Mouse (Mus musculus) limb, embryonic 13.5 days (tissue): ENCODE measurements at regions not wholly inside any gene's neighbourhood (a gene's known extent, or its start where the extent isn't known, plus 50 kb on each side); places are given as distances from the start of the nearest gene placed in this dataset.
A peak's percentile ranks its signal among the peaks of the same experiment; 100 is the strongest.

ENCODE experiments used
- ATAC-seq: fragments of 200-750 bp; cut with Nextera tagmentation; 2 replicates; pipeline ENCODE4 v1.8.0; 2017; ENCODE audit warnings: low read depth, moderate number of reproducible peaks, moderate TSS enrichment; ENCODE audit not compliant: low FRiP score
- H3K27ac ChIP-seq: fragments of 300-500 bp; sonication (generic); 2 replicates; pipeline ENCODE4 v1.5.1; 2015; ENCODE audit warnings: inconsistent platforms, mild to moderate bottlenecking, moderate library complexity
- H3K27me3 ChIP-seq: fragments of 300-500 bp; sonication (generic); 2 replicates; pipeline ENCODE4 v1.6.1; 2015; ENCODE audit warnings: mild to moderate bottlenecking, inconsistent platforms
- H3K36me3 ChIP-seq: fragments of 300-500 bp; sonication (generic); 2 replicates; pipeline ENCODE4 v1.6.1; 2015; ENCODE audit warnings: inconsistent platforms, mild to moderate bottlenecking, moderate library complexity
- H3K4me1 ChIP-seq: fragments of 300-500 bp; sonication (generic); 2 replicates; pipeline ENCODE4 v1.6.1; 2015; ENCODE audit warnings: inconsistent platforms
- H3K4me2 ChIP-seq: fragments of 300-500 bp; sonication (generic); replicated peaks from 2 replicates; pipeline ENCODE4 v1.6.1; 2015; ENCODE audit warnings: inconsistent platforms, mild to moderate bottlenecking, moderate library complexity
- H3K4me3 ChIP-seq: fragments of 300-500 bp; sonication (generic); 2 replicates; pipeline ENCODE4 v1.5.1; 2015; ENCODE audit warnings: moderate library complexity, mild to moderate bottlenecking, inconsistent platforms
- H3K9ac ChIP-seq: fragments of 300-500 bp; sonication (generic); 2 replicates; pipeline ENCODE4 v1.6.1; 2015; ENCODE audit warnings: mild to moderate bottlenecking, inconsistent platforms
- H3K9me3 ChIP-seq: fragments of 300-500 bp; sonication (generic); 2 replicates; pipeline ENCODE4 v1.6.1; 2016; ENCODE audit warnings: inconsistent platforms
- WGBS: fragments of 180-500 bp; shearing (Covaris S2); methylation state at CpG from one replicate; pipeline ENCODE4 v1.1.7; 2015; 5-methylcytosine and 5-hydroxymethylcytosine counted together

GRCm38 (mm10) chr12:71725140-71725539 is 105.7 kb upstream of the Daam1 start:
- Histone ChIP-seq H3K4me2 (no peak overlapping the region), H3K4me1 (no peaks in the 10 kb centered on the region), H3K36me3 (no peaks in the 10 kb centered on the region), H3K27me3 (no peaks in the 10 kb centered on the region), H3K27ac (no peak overlapping the region), H3K9me3 (no peaks in the 10 kb centered on the region), H3K9ac (no peak overlapping the region), H3K4me3 (no peak overlapping the region)
- no peak for ATAC-seq
- WGBS: 49% methylated on average over 5 of the region's 5 CpGs

GRCm38 (mm10) chr12:71725713-71726336 is 105.1 kb upstream of the Daam1 start:
- H3K9me3 ChIP-seq: no peaks in the 10 kb centered on the region
- ATAC-seq: no peak
- WGBS: 49% methylated on average over 4 of the region's 4 CpGs
- H3K4me1 ChIP-seq: no peaks in the 10 kb centered on the region
- no peak overlapping the region for H3K27ac ChIP-seq
- H3K4me3 ChIP-seq: no peak overlapping the region
- no peak overlapping the region for H3K9ac ChIP-seq
- no peak overlapping the region for H3K4me2 ChIP-seq
- no peaks in the 10 kb centered on the region for H3K27me3 ChIP-seq
- no peaks in the 10 kb centered on the region for H3K36me3 ChIP-seq

GRCm38 (mm10) chr12:71743345-71743744 is 87.5 kb upstream of the Daam1 start:
- ATAC-seq: no peak
- H3K4me1 ChIP-seq: peaks cover 21% of the 10 kb centered on the region
- WGBS: 85% methylated on average over 2 of the region's 2 CpGs

DNA sequence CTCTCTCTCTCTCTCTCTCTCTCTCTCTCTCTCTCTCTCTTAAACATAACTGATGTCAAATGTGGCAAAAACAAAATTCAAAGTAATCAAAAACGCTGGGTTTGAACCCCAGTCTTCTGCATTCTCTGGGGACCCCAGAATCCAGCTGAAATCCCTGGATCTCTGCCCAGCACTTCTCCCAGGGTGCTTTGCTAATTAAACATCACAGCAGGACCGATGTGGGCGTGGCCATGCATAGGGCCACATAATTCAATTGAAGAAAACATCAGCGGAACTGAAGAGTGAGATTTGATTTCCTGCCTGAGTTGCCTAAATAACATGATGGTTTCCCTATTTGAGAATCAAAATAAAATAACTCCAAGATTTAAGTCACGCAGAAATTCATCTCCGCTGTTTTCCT is 84.9 kb upstream of the Daam1 start:
- peaks cover 33% of the 10 kb centered on the region for H3K4me1 ChIP-seq
- H3K4me3 ChIP-seq: no peak overlapping the region
- H3K4me2 ChIP-seq: no peak overlapping the region
- no peaks in the 10 kb centered on the region for H3K27me3 ChIP-seq
- H3K27ac ChIP-seq: no peak overlapping the region
- no peak overlapping the region for H3K9ac ChIP-seq
- H3K9me3 ChIP-seq: no peaks in the 10 kb centered on the region
- H3K36me3 ChIP-seq: no peaks in the 10 kb centered on the region
- 60% methylated on average over 6 of the region's 6 CpGs for WGBS
- ATAC-seq: no peak

More at GRCm38 (mm10) chr12:71743345-71743744, 87.5 kb upstream of the Daam1 start:
- no peaks in the 10 kb centered on the region for H3K27me3 ChIP-seq
- H3K27ac ChIP-seq: no peak overlapping the region
- H3K4me3 ChIP-seq: no peak overlapping the region
- H3K9me3 ChIP-seq: no peaks in the 10 kb centered on the region
- H3K36me3 ChIP-seq: no peaks in the 10 kb centered on the region
- H3K9ac ChIP-seq: no peak overlapping the region
- no peak overlapping the region for H3K4me2 ChIP-seq

DNA sequence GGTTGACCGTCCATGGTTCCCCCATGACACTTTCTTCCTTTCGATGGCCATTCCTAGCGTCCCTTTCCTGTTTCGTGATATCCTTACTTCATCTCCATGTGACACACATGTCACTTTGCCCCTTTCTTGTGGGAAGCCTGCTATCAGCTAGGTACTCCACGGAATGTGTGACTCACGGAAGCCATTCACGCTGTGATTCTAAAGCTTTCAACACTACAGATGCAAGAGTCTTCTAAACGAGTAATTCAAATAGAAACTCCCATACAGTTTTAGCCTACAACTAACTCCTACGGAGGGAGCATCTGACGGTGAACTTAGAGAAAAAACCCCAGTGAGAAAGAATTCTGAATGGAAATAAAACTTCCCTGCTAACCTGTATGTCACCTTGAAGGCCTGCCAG is 83.5 kb upstream of the Daam1 start:
- peak overlapping the region; percentile 52 for H3K27ac ChIP-seq
- peak overlapping the region; percentile 40 for H3K4me2 ChIP-seq

GRCm38 (mm10) chr12:71747831-71748368 is 83.0 kb upstream of the Daam1 start:
- Histone ChIP-seq H3K27me3 (no peaks in the 10 kb centered on the region), H3K4me3 (no peak overlapping the region), H3K4me1 (peaks cover 39% of the 10 kb centered on the region), H3K27ac (peak overlapping the region; percentile 52), H3K36me3 (no peaks in the 10 kb centered on the region), H3K4me2 (peak overlapping the region; percentile 40), H3K9me3 (no peaks in the 10 kb centered on the region), H3K9ac (no peak overlapping the region)
- WGBS: 56% methylated on average over 14 of the region's 14 CpGs
- no peak for ATAC-seq

More for the DNA sequence above, 83.5 kb upstream of the Daam1 start:
- WGBS: 90% methylated on average over 10 of the region's 10 CpGs
- H3K36me3 ChIP-seq: no peaks in the 10 kb centered on the region
- no peak overlapping the region for H3K9ac ChIP-seq
- no peaks in the 10 kb centered on the region for H3K27me3 ChIP-seq
- H3K4me3 ChIP-seq: no peak overlapping the region
- no peaks in the 10 kb centered on the region for H3K9me3 ChIP-seq
- peaks cover 34% of the 10 kb centered on the region for H3K4me1 ChIP-seq
- no peak for ATAC-seq

- Histone ChIP-seq H3K9me3 (no peaks in the 10 kb centered on the region), H3K4me3 (no peak overlapping the region), H3K36me3 (no peaks in the 10 kb centered on the region), H3K4me2 (peak overlapping the region; percentile 40), H3K4me1 (peaks cover 40% of the 10 kb centered on the region), H3K27me3 (no peaks in the 10 kb centered on the region), H3K27ac (peak overlapping the region; percentile 69; the same call in 1 of the 2 replicates), H3K9ac (no peak overlapping the region)
- ATAC-seq: peak; percentile 85
- WGBS: 25% methylated on average over 4 of the region's 4 CpGs
Measured at GRCm38 (mm10) chr12:71748731-71749130, 82.1 kb upstream of the Daam1 start.

DNA sequence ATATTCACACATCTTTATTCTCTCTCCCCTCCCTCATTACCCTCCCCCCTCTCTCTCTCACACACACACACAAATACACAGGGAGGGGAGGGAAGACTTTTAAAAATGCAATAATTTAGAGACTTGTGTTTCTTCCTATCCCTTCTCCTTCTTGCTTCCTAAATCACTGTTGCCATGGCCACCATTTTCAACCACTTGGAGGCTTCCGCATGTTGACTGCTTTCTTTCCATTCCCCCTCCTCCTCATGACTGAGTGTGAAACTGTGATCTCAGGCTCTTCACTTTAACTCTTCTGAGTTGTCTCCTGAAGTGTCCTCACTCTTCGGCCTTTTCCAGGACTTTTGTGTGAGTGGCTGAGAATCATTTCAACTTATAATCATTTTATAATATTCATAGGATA is 81.2 kb upstream of the Daam1 start:
- Histone ChIP-seq H3K4me1 (peaks cover 40% of the 10 kb centered on the region), H3K9me3 (no peaks in the 10 kb centered on the region), H3K9ac (no peak overlapping the region), H3K27me3 (no peaks in the 10 kb centered on the region), H3K4me3 (no peak overlapping the region), H3K27ac (no peak overlapping the region), H3K4me2 (no peak overlapping the region), H3K36me3 (no peaks in the 10 kb centered on the region)
- no peak; the same call in 1 of the 2 replicates for ATAC-seq
- WGBS: 88% methylated on average over 2 of the region's 2 CpGs

DNA sequence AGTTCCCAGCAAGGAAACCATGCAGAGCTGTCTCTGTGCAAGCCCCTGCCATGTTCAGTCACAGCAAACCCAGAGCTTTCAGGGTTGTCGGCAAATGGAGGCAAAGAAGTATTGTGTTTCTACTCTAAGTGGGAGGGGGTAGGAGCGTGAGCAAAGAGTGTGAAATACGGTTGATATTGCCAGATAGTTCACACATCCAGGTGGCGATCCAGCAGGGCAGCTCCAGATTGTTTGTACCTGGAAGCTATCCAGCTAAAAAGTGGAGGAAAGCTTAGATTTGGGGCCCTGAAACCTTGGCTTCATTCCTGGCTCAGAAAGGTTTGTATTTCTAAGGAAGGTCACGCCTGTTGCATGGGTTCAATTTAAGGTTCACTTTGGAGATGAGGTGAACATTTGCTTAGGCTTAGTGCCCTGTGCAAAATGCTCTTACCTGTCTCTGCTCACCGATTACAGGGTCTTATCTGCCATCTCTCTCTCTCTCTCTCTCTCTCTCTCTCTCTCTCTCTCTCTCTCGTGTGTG is 78.1 kb upstream of the Daam1 start:
- Histone ChIP-seq H3K4me3 (no peak overlapping the region), H3K36me3 (no peaks in the 10 kb centered on the region), H3K27ac (no peak overlapping the region), H3K27me3 (no peaks in the 10 kb centered on the region), H3K9ac (no peak overlapping the region), H3K9me3 (no peaks in the 10 kb centered on the region), H3K4me2 (no peak overlapping the region), H3K4me1 (peaks cover 24% of the 10 kb centered on the region)
- ATAC-seq: peak; percentile 41; the same call in 1 of the 2 replicates
- WGBS: 55% methylated on average over 7 of the region's 7 CpGs

GRCm38 (mm10) chr12:71753276-71753675 is 77.6 kb upstream of the Daam1 start:
- H3K4me2 ChIP-seq: no peak overlapping the region
- no peak overlapping the region for H3K27ac ChIP-seq
- H3K9me3 ChIP-seq: no peaks in the 10 kb centered on the region
- 88% methylated on average over 3 of the region's 3 CpGs for WGBS
- ATAC-seq: no peak
- no peak overlapping the region for H3K4me3 ChIP-seq
- no peaks in the 10 kb centered on the region for H3K27me3 ChIP-seq
- H3K36me3 ChIP-seq: no peaks in the 10 kb centered on the region
- no peak overlapping the region for H3K9ac ChIP-seq
- peaks cover 19% of the 10 kb centered on the region for H3K4me1 ChIP-seq

DNA sequence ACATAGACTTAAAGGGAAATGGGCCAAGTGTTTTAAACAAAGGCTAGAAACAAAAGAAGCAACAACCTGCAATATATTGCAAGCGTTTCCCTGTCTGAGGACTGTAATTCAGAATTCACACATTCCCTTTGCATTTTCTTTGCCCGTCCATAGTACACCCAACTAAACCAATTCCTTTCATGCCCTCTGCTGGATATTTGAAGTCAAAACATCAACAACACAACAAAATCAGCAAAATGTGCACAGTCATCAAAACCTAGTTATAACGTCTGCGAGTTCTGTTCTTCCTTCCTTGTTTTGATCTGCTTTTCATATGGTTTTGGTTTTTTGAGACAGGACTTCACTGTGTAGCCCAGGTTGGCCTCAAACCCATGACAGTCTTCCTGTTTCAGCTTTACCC is 67.7 kb upstream of the Daam1 start:
- Histone ChIP-seq H3K4me1 (no peaks in the 10 kb centered on the region), H3K4me3 (no peak overlapping the region), H3K36me3 (no peaks in the 10 kb centered on the region), H3K9me3 (no peaks in the 10 kb centered on the region), H3K27me3 (peaks cover 7% of the 10 kb centered on the region; the same call in 1 of the 2 replicates), H3K9ac (no peak overlapping the region), H3K4me2 (no peak overlapping the region), H3K27ac (no peak overlapping the region)
- no peak for ATAC-seq
- 55% methylated on average over 4 of the region's 4 CpGs for WGBS

GRCm38 (mm10) chr12:71766086-71766485 is 64.8 kb upstream of the Daam1 start:
- no peaks in the 10 kb centered on the region for H3K36me3 ChIP-seq
- ATAC-seq: no peak
- 87% methylated on average over 4 of the region's 4 CpGs for WGBS

More at GRCm38 (mm10) chr12:71766086-71766485, 64.8 kb upstream of the Daam1 start:
- no peak overlapping the region for H3K9ac ChIP-seq
- H3K27me3 ChIP-seq: peaks cover 7% of the 10 kb centered on the region; the same call in 1 of the 2 replicates
- H3K4me1 ChIP-seq: peaks cover 4% of the 10 kb centered on the region
- no peak overlapping the region for H3K4me3 ChIP-seq
- H3K9me3 ChIP-seq: no peaks in the 10 kb centered on the region
- H3K4me2 ChIP-seq: no peak overlapping the region
- H3K27ac ChIP-seq: no peak overlapping the region
